7 mouse cellular contexts compared by ENCODE assay signal in genomic region chr3:52181326-52182101, GRCm38 (mm10).
A peak's percentile ranks its signal among the peaks of the same experiment; 100 is the strongest.
DNase-seq lines count a peak whose midpoint lies in the region; ATAC-seq and TF ChIP-seq lines count a peak whose summit lies in the region.

No protein-coding gene starts in this region.

- no peak overlapping the region for H3K4me3 ChIP-seq in lung, embryonic 15.5 days
- no peak overlapping the region for H3K4me3 ChIP-seq in lung, adult 2 months (replicated peaks; ENCODE audit: extremely low read depth, low read depth, low read length)
- H3K4me3 ChIP-seq in embryonic fibroblast, embryonic 13.5 days (ENCODE audit: insufficient read depth, low read length), result no peak overlapping the region
- no peak overlapping the region for H3K4me3 ChIP-seq in hindbrain, postnatal 0 days (ENCODE audit: low read length)
- no peak overlapping the region for H3K4me3 ChIP-seq in olfactory bulb, adult 2 months (ENCODE audit: insufficient read depth, low read depth, low read length)

- peak overlapping the region; percentile 98 for H3K27ac ChIP-seq in lung, embryonic 15.5 days
- H3K27ac ChIP-seq in embryonic fibroblast, embryonic 13.5 days (ENCODE audit: insufficient read depth, low read length), result peak overlapping the region; percentile 79
- 0 out of 2 replicates have a peak overlapping the region, but pooled peaks have one; percentile 70 for H3K27ac ChIP-seq in hindbrain, postnatal 0 days
- H3K27ac ChIP-seq in olfactory bulb, adult 2 months (ENCODE audit: insufficient read depth, low read depth, low read length), result peak overlapping the region; percentile 81; the same call in 1 of the 2 replicates

- peaks cover 44% of the 10 kb centered on the region for H3K4me1 ChIP-seq in lung, embryonic 15.5 days
- peaks cover 12% of the 10 kb centered on the region for H3K4me1 ChIP-seq in lung, adult 2 months (ENCODE audit: control insufficient read depth, insufficient read depth, low read length)
- H3K4me1 ChIP-seq in embryonic fibroblast, embryonic 13.5 days (ENCODE audit: control insufficient read depth, insufficient read depth, low read length), result peaks cover 15% of the 10 kb centered on the region
- peaks cover 20% of the 10 kb centered on the region for H3K4me1 ChIP-seq in hindbrain, postnatal 0 days (ENCODE audit: insufficient read depth, low read length)
- H3K4me1 ChIP-seq in olfactory bulb, adult 2 months (ENCODE audit: control insufficient read depth, insufficient read depth, low read length), result peaks cover 29% of the 10 kb centered on the region

- peak overlapping the region; percentile 47; the same call in 1 of the 2 replicates for H3K4me2 ChIP-seq in lung, embryonic 15.5 days
- no peak overlapping the region for H3K4me2 ChIP-seq in hindbrain, postnatal 0 days (ENCODE audit: low read depth, low read length)

- WGBS in lung, embryonic 15.5 days, result 79% methylated on average over 9 of the region's 9 CpGs
- 85% methylated on average over 9 of the region's 9 CpGs for WGBS in lung, adult 2 months
- 86% methylated on average over 9 of the region's 9 CpGs for WGBS in hindbrain, postnatal 0 days
- 82% methylated on average over 9 of the region's 9 CpGs for WGBS in olfactory bulb, adult 2 months

- H3K36me3 ChIP-seq in lung, embryonic 15.5 days, result no peaks in the 10 kb centered on the region
- no peaks in the 10 kb centered on the region for H3K36me3 ChIP-seq in hindbrain, postnatal 0 days (ENCODE audit: insufficient read depth, low read length)

- DNase-seq in lung, adult 2 months, result no peak
- no peak for DNase-seq in hindbrain, postnatal 0 days (ENCODE audit: low spot score)
- DNase-seq in spleen, postnatal 4 days (ENCODE audit: low spot score in 2 of 2), result no peak

- ATAC-seq in lung, embryonic 15.5 days (ENCODE audit: borderline replicate concordance, extremely low read depth, low FRiP score, low TSS enrichment), result no peak
- no peak for ATAC-seq in hindbrain, postnatal 0 days
- no peak for ATAC-seq in erythroid progenitor cell, adult 5-6 weeks (replicated peaks; ENCODE audit: low FRiP score, poor library complexity, severe bottlenecking)

- H3K9ac ChIP-seq in lung, embryonic 15.5 days, result no peak overlapping the region
- no peak overlapping the region for H3K9ac ChIP-seq in hindbrain, postnatal 0 days (replicated peaks; ENCODE audit: low read length)

- no peak for TF ChIP-seq CTCF in lung, adult 2 months (IDR thresholded peaks at IDR 0.05; ENCODE audit: insufficient read depth, low read length)
- no peak for TF ChIP-seq CTCF in embryonic fibroblast, embryonic 13.5 days (IDR thresholded peaks at IDR 0.05; ENCODE audit: borderline replicate concordance, insufficient read depth, low read length)
- 0 out of 2 replicates have a peak, but pooled peaks have one; percentile 7 for TF ChIP-seq CTCF in hindbrain, postnatal 0 days (IDR thresholded peaks at IDR 0.05; ENCODE audit: low read depth)
- TF ChIP-seq CTCF in olfactory bulb, adult 2 months (IDR thresholded peaks at IDR 0.05; ENCODE audit: insufficient read depth, low read depth, low read length), result no peak

- no peak for TF ChIP-seq POLR2A in lung, adult 2 months (IDR thresholded peaks at IDR 0.05; ENCODE audit: borderline replicate concordance, extremely low read depth, low read depth, low read length)
- TF ChIP-seq POLR2A in embryonic fibroblast, embryonic 13.5 days (IDR thresholded peaks at IDR 0.05; ENCODE audit: low read depth, low read length), result no peak
- no peak for TF ChIP-seq POLR2A in olfactory bulb, adult 2 months (IDR thresholded peaks at IDR 0.05; ENCODE audit: insufficient read depth, low read depth, low read length)

- no peaks in the 10 kb centered on the region for H3K27me3 ChIP-seq in lung, embryonic 15.5 days
- no peaks in the 10 kb centered on the region for H3K27me3 ChIP-seq in hindbrain, postnatal 0 days (ENCODE audit: insufficient read depth, low read length)

- no peaks in the 10 kb centered on the region for H3K9me3 ChIP-seq in lung, embryonic 15.5 days
- H3K9me3 ChIP-seq in hindbrain, postnatal 0 days (ENCODE audit: low read length), result no peaks in the 10 kb centered on the region
